Mouse (Mus musculus) heart, adult 18-20 months (tissue): ENCODE data around the gene Kcnrg. TPM values are rescaled to one million over a fixed set of nuclear protein-coding genes. Genes with fewer than 3 reads are reported as not detected.
A peak's percentile ranks its signal among the peaks of the same experiment; 100 is the strongest.

Experiments
- DNase-seq, 2 experiments: peaks; one replicate each; pipeline ENCODE4 v3.0.0; 2021 to 2022; ENCODE audit warnings: mixed read lengths in 1 of 2
- microRNA-seq, 2 experiments: library from miRNA; unstranded; fragments of <30 nt; microRNA quantifications; one replicate each; pipeline ENCODE4 v1.2.0; 2022
- total RNA-seq, 2 experiments: library from RNA; stranded (reverse); gene quantifications; 2 replicates each; pipeline ENCODE4 v1.2.3; 2021

Kcnrg gene
- total RNA-seq, 2 experiments from 2014 or later = 0.25 to 0.26 TPM

DNA sequence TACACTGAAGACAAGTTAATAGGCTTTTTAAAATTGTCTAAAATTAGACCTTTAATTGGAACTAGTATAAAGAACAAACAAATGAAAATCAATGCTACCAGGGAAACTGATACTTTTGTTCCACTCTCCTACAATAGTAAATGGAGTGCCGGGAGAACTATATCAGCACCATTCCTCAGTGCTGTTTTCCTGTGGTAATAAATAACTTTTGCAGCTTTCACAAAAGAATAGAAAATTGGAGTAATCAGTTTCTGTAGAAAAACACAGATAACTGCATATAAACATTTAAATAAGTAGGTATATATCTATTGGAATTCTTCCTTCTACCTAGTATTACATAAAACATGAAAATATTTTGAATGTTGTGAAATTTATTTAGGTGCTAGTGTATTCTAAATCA lies 38.3 kb downstream of the Kcnrg start:
- no peak for DNase-seq

DNA sequence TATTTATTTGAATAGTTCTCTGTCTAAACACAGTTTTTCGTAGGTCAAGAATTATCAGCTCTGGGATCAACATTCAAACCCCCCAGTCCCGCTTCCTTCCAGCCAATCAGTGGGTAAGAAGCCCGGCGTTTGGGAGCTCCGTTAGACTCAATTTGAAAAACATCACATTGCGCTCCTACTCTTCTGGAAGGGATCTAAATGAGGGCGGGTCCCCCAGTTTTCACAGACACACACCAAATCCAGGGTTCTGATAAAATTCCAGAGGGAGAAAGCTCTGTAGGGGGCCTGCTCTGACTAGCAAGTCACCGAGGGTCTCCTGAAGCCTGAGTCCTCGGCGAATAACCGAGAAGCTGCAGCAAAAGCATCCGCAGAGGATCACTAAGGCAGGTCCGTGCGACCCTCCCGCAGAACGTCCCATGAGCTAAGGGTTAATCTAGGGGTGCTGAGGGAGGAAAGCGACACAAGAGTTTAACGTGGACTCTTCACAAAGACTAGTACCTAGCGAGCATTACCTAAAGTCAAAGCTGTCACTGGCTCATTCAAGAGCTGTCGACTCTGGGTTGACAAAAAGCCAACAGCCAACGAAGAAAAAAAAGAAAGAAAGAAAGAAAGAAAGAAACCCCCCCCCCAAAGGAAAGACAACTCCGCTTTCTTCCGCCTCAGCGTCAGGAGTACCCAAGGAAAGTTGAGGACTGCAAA lies 40.1 kb downstream of the Kcnrg start:
- DNase-seq = peak; percentile 48 to 70

DNA sequence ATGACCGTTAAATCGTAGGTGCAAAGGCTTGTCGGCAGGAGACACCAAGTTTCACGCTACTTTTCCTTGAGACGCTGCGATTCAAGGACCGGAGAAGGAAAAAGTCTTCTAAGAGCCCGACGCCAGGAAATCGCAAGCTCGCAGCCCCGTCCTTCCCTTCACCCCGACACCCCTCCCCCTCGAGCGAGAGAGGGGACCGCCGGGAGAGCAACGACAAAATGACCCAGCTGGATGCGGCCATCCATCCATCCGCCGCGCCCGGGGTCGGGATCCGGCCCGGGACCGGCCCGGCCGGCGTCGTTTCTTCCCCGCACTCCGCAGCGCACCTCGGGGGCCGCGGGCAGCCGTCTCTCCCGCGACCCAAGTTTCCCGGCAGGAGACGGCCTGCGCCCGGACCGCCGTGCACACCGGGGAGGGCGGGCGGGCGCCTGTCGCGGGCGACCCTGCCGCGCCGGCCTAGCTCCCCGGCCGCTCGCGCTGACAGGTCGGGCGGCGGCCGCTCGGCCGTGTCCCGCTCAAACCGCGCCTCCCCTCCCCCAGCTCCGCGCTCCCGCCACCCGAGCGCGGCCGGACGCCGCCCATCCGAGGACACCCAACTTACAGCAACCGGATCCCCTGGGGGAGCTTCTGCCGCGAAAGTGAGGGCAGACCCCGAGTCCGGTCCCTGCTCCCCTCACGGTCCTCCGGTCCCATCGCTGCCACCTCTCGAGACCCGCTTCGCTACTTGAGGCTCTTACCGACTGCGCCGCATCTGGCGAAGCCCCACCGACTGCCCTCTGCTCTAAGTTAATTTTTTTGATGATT lies 40.8 kb downstream of the Kcnrg start:
- peak; percentile 53 to 71 for DNase-seq

DNA sequence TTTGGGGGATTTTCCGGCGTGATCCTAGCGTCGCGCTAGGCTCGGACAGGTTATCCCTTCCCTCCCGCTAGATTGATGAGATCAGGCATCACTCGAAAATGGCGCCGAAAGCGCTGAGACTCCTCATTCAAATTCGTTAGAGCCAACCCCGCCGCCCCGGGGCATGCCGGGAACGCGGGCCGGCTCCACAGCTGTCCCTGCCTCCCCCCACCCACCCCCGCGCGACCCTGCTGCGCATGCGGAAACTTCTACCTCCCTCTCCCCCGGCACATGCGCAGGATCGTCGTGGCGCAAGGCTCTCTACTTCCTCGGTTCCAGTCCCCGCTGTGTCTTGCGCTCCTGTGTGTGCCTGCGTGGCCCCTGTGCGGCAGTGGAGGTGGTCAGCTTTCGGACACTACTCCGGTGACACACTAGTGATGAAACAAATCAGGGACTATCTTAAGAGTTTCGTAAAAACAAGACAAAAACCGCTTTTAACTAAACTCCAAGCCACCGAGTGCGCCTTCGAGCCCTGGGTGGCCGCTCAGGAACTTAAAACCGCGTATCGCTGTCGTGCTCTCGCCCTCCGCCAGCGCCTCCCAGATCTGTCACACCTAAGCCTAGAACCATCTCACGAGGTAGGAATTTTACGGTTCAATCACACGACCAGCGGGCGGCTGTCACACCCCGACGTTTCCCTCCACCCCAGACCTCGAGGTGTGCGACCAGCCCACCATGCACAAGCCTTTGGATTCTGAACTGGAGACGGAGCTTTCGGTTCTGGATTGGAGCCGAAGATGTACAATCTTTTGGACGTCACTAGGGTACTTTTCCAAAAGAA lies 41.6 kb downstream of the Kcnrg start:
- peak; percentile 96 to 97 for DNase-seq

DNA sequence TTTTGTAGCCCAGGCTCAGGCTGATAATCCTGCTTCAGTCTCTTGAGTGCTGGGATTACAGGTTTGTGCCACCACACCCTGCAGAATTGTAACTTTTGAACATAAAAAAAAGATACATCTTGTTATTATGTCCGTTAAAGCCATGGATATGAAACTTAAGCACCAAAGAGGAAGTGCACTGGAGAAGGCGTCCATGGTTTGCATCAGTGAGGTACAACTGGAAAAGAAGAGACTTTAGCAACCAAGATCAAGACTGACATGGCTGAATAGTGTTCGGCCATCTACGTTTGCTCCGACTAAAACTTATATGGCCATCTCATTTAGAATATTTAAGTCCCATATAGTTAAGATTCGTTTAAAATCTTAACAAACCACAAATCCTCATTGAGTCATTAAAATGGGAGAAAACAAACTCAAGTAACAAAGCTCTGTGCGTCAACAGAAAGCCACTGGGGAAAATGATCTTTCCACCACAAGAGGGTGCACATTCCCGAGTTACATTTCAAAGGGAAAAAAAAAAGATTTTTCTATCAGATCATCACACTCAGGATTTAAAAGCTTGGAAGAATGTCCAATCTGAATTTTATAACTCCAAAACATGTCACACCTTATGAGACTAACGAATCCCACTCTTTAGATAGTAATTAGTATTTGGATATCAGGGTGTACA lies 43.2 kb downstream of the Kcnrg start:
- peak; percentile 42 to 72 for DNase-seq

DNA sequence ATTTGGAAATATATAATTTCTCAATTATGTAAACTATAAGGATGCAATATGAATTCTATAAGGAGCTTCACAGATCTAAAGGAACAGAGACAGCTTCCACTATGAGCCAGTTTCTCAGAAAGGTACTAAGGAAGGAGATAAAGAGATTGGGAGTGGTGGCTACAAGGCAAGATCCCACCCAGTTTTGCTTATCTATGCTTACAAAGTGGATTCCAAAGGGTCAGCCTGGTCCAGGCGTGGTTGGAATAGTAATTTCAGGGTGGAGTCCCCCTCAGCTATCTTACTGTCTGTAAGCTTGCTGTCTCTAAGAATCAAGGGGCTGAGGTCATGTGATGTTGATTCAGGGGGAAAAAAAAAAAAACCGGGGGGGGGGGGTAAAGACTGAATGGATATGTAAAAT lies 49.2 kb downstream of the Kcnrg start:
- DNase-seq = no peak

DNA sequence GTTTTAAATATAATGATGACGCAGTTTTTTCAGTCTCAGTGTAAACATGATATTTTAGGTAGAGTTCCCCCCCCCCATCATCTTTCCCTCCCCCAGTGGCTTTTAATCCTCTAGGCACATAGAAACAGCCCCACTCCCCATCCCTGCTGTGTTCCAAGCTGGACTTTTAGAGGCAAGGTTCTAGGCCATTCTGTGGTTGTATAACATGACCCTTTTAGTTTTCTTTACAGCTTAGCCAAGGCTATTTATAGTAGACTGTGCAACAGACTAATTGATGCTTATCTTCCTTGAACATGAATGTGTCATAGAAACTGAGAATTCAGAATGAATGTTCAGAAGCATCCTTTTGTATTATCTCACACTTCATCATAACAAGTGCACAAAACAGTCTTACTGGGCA lies 54.2 kb downstream of the Kcnrg start:
- DNase-seq = no peak

DNA sequence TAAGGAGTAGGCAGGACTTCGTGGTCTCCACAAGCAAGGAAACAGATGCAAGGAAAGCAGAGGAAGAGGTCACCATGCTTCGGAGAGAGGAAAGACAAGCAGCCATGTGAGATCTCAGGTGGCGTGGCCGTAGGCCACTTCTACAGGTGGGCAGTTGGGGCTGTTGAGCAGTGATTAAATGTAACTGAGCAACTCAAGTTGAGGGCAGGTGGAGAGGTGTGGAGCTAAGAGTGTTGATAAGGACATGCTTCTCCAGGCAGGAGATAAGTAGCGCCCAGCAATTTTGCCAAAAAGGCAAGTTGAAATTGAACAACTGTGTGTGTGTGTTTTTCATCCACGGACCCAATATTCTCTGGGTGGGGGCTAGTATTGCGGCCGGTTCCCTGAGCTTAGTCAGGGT lies 55.0 kb downstream of the Kcnrg start:
- DNase-seq = no peak

Small RNA genes lying within 50 kb of the gene (microRNA-seq; reads per million reads assigned to microRNA genes)
- gene Mir15a (973 to 1,754 reads per million in 2 experiments), gene Mir16-1 (838 to 1,058 reads per million in 2 experiments)

Other genes starting within 250 kb of the Kcnrg start
- gene Ebpl, start 247.0 kb upstream of the Kcnrg start, total RNA-seq = 1 to 10 TPM; 1.1 to 1.7 TPM
- gene Kpna3, start 167.6 kb upstream of the Kcnrg start, total RNA-seq = 10 to 100 TPM; 56.1 to 59.5 TPM
- gene Spryd7, start 50.6 kb upstream of the Kcnrg start, total RNA-seq = 10 to 100 TPM; 57.3 to 57.8 TPM
- 1 to 10 TPM; 7.0 to 7.3 TPM for gene Trim13, start 9.2 kb upstream of the Kcnrg start, total RNA-seq